Mouse (Mus musculus) limb, embryonic 15.5 days (tissue): Measurements from ENCODE around the gene Phospho1. TPM values are rescaled to one million over a fixed set of nuclear protein-coding genes. Genes with fewer than 3 reads are reported as not detected.

Experiments used
- ATAC-seq: fragments of 200-750 bp; cut with Nextera tagmentation; 2 replicates; pipeline ENCODE4 v1.8.0; 2017; ENCODE audit warnings: low read depth, moderate TSS enrichment; ENCODE audit not compliant: insufficient number of reproducible peaks, low FRiP score, low TSS enrichment
- H3K27ac ChIP-seq: fragments of 300-500 bp; sonication (generic); 2 replicates; pipeline ENCODE4 v1.5.1; 2015; ENCODE audit warnings: moderate library complexity, mild to moderate bottlenecking, inconsistent platforms
- H3K27me3 ChIP-seq: fragments of 300-500 bp; sonication (generic); 2 replicates; pipeline ENCODE4 v1.6.1; 2015; ENCODE audit warnings: inconsistent platforms
- H3K36me3 ChIP-seq: fragments of 300-500 bp; sonication (generic); 2 replicates; pipeline ENCODE4 v1.6.1; 2015; ENCODE audit warnings: inconsistent platforms
- H3K4me1 ChIP-seq: fragments of 300-500 bp; sonication (generic); 2 replicates; pipeline ENCODE4 v1.6.1; 2015; ENCODE audit warnings: inconsistent platforms
- H3K4me2 ChIP-seq: fragments of 300-500 bp; sonication (generic); 2 replicates; pipeline ENCODE4 v1.6.1; 2015; ENCODE audit warnings: mild to moderate bottlenecking, inconsistent platforms
- H3K4me3 ChIP-seq: fragments of 300-500 bp; sonication (generic); 2 replicates; pipeline ENCODE4 v1.5.1; 2015; ENCODE audit warnings: mild to moderate bottlenecking, inconsistent platforms
- H3K9ac ChIP-seq: fragments of 300-500 bp; sonication (generic); 2 replicates; pipeline ENCODE4 v1.6.1; 2015; ENCODE audit warnings: inconsistent platforms
- H3K9me3 ChIP-seq: fragments of 300-500 bp; sonication (generic); 2 replicates; pipeline ENCODE4 v1.6.1; 2016; ENCODE audit warnings: inconsistent platforms
- WGBS: fragments of 180-500 bp; shearing (Covaris S2); methylation state at CpG from one replicate; pipeline ENCODE4 v1.1.7; 2015; 5-methylcytosine and 5-hydroxymethylcytosine counted together
- polyA plus RNA-seq: library from polyadenylated mRNA; unstranded; fragments of >200 nt; fragmentation: Nextera tagmentation; extraction: Ambion mirVana; gene quantifications from 2 replicates; pipeline ENCODE4 v1.2.1, GENCODE M21; 2015

The Phospho1 gene
- 2.8 and 3.9 TPM in 2 replicates for polyA plus RNA-seq

DNA sequence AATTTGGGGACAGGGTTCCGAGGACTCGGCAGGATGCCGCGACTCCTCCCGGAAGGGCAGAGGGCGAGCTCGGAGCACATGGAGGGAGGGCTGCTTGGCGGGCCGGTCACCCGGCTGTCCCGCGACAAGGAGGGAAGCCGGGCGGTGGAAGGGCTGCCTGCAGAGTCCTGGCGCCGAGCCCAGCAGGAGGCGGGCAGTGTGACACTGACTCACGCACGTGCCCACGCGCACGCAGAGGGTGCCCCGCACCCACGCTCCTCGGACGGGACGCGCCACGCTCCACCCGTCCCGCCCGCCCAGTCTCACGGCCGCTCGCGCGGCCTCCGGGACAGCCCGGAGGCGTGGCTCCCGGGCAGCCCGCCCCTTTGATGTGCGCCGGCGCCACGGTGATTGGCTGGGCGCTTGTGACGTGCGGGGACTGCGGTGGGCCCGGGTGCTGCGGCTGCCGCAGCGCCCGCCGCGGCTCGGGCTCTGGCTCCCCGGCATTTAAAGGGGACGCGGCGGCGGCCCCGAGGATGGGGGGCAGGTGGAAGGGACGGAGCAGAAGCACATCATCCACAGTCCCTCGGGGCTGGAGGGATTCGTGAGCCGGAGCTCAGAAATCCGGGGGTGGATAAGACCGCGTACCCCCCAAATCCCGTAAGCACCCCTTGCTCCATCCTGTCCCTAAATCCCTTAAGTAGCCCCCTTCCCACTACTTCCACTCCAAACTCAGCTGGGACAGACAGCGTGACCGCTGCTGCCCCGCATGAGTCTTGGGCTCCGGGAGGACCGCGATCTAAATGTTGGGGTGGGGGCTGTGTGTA lies at the start of gene Phospho1:
Phospho1 (plus strand) TSS at position 429 of the 806 bp plus-strand sequence.
- WGBS: under 1% methylated on average over 75 of the region's 78 CpGs
- Histone ChIP-seq H3K36me3 (no peaks in the 10 kb centered on the region), H3K4me1 (peaks cover 10% of the 10 kb centered on the region), H3K27ac (0 out of 2 replicates have a peak within 1 kb of the TSS, but pooled peaks have one; percentile 4), H3K4me2 (peak within 1 kb of the TSS; percentile 97), H3K4me3 (peak within 1 kb of the TSS; percentile 64), H3K27me3 (peaks cover 48% of the 10 kb centered on the region), H3K9ac (peak within 1 kb of the TSS; percentile 63), H3K9me3 (no peaks in the 10 kb centered on the region)
- peak; percentile 93 for ATAC-seq

DNA sequence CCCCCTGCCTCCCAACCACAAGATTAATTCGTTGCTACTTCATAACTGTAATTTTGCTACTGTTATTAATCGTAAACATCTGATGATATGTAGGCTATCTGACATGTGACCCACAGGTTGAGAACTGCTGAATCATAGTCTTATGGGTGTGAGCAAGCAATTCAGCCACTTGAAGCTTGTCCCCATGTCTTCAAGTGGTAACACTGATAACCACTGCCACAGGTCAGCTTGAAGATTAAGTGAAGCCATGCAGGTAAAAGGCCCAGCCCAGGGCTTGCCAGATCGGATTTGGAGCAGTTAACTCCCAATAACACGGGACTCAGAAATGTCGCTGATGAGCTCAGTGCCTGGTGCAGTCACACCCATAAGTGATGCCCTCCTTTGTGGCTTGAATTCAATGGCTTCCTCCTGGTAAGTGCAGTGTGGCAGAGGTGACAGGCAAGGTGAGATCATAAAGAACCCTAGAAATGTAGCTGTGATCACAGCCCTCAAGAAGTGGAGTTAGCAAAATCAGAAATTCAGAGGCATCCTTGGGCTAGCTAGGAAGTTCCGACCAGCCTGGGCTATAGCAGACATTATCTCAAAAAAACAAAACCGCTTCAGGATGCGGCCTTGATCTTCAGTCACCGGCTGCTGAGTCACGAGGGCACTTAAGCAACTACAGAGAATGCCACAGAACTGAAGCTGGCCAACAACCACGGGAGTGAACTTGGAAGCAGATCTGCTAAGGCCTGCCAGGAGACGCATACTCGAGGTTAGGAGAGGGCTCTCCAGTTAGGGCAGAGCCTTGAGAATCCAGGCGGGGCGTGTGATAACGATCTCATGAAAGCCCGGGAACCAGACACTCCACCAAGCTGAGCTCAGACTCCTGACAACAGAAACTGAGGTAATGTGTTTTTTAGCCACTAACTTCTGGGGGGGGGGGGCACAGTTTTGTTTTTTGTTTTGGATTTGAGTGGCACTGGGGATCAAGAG lies 46.7 kb upstream of the Phospho1 start:
- Histone ChIP-seq H3K4me1 (0 out of 2 replicates have a peak, but pooled peaks cover 4% of the 10 kb centered on the region), H3K9me3 (no peaks in the 10 kb centered on the region), H3K27ac (no peak overlapping the region), H3K4me2 (no peak overlapping the region), H3K27me3 (no peaks in the 10 kb centered on the region), H3K9ac (no peak overlapping the region), H3K4me3 (no peak overlapping the region), H3K36me3 (peaks cover 5% of the 10 kb centered on the region; the same call in 1 of the 2 replicates)
- 59% methylated on average over 17 of the region's 17 CpGs for WGBS
- ATAC-seq: no peak

DNA sequence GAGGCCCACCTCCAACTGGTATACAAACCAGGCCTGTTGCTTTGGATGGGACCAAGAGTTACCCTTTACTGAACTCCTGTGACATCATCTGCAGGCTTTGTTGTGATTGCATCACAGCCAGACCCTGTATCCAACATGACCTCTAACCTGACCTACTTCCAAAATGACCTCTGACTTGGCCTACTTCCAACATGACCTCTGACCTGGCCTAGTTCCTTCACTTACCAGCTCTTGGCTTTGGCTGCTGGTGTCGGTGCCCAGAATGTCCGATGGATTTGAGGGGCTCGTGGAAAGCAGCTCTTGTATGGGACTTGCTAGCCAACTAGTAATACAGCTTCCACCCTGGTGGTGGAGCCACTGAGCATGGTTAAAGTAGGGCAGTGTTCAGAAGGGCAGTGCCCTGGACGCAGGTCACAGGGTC lies 45.5 kb upstream of the Phospho1 start:
- no peaks in the 10 kb centered on the region for H3K27me3 ChIP-seq
- no peaks in the 10 kb centered on the region for H3K9me3 ChIP-seq
- WGBS: 80% methylated on average over 4 of the region's 4 CpGs
- ATAC-seq: no peak
- no peak overlapping the region for H3K4me2 ChIP-seq
- H3K27ac ChIP-seq: no peak overlapping the region
- H3K9ac ChIP-seq: no peak overlapping the region
- 0 out of 2 replicates have a peak, but pooled peaks cover 4% of the 10 kb centered on the region for H3K4me1 ChIP-seq
- peaks cover 2% of the 10 kb centered on the region; the same call in 1 of the 2 replicates for H3K36me3 ChIP-seq
- H3K4me3 ChIP-seq: no peak overlapping the region

DNA sequence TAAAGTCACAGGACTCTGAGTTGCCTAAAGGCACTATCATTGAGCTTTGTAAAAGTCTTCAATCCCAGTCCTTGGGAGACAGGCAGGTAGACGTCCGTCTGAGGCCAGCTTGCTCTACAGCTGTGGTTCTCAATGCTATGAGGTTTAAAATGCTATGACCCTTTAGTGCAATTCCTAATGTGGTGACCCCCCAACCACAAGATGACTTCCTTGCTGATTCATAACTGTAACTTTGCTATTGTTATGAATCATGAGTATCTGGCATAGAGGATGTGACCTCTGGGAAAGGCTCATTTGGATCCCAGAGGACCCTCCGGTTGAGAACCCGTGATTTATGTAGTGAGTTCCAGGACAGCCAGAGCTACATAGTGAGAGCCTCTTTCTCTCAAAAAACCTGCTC lies 44.9 kb upstream of the Phospho1 start:
- 0 out of 2 replicates have a peak, but pooled peaks cover 4% of the 10 kb centered on the region for H3K4me1 ChIP-seq
- no peak for ATAC-seq
- no peak overlapping the region for H3K4me3 ChIP-seq
- H3K27me3 ChIP-seq: no peaks in the 10 kb centered on the region
- 81% methylated on average over 4 of the region's 4 CpGs for whole genome bisulfite sequencing
- no peak overlapping the region for H3K27ac ChIP-seq
- no peaks in the 10 kb centered on the region for H3K9me3 ChIP-seq
- no peak overlapping the region for H3K4me2 ChIP-seq
- no peak overlapping the region for H3K9ac ChIP-seq
- H3K36me3 ChIP-seq: no peaks in the 10 kb centered on the region; the same call in 1 of the 2 replicates

DNA sequence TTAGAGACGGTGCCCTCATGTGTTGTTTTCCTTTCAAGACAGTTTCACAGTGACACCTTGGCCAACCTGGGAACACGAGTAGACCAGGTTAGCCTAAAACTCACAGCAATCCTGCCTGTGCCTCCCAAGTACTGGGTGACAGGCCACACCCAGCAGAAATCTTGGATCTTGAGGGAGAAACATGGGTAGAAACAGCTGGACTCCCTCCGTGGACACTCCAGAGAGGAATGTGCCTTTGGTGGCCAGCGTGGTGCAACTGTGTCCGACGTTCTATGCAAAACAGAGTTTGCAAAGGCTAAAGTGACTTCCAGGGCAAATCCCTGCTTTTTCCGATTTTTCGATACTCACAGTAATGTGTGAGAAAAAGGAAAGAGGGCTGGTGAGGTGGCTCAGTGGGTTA lies 43.8 kb upstream of the Phospho1 start:
- 88% methylated on average over 8 of the region's 8 CpGs for WGBS
- no peak overlapping the region for H3K4me3 ChIP-seq
- H3K9ac ChIP-seq: no peak overlapping the region
- 0 out of 2 replicates have a peak, but pooled peaks cover 4% of the 10 kb centered on the region for H3K4me1 ChIP-seq
- H3K9me3 ChIP-seq: no peaks in the 10 kb centered on the region
- H3K27me3 ChIP-seq: no peaks in the 10 kb centered on the region
- ATAC-seq: no peak
- no peak overlapping the region for H3K27ac ChIP-seq
- no peaks in the 10 kb centered on the region; the same call in 1 of the 2 replicates for H3K36me3 ChIP-seq
- H3K4me2 ChIP-seq: no peak overlapping the region

DNA sequence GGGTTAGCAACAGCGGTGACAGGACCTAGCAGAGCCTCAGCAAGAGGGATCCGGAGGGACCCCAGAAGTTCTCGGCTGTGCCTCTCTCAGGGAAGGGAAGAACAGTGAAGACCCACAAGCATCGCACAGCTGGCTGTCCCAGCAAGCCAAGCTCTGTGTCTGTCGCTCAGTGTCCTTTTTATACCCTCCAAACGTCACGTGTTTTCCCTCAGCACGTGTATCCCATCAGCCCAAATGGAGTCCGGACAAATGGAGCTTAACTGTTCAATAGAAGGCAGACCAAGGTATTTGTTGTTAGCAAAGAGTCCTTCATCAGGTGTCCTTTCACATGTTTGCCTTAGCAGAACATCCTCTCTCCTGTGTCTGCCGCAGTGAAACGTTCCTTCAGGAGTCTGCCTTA lies 42.7 kb upstream of the Phospho1 start:
- H3K27me3 ChIP-seq: no peaks in the 10 kb centered on the region
- no peak overlapping the region for H3K27ac ChIP-seq
- no peak overlapping the region for H3K9ac ChIP-seq
- H3K9me3 ChIP-seq: no peaks in the 10 kb centered on the region
- 85% methylated on average over 11 of the region's 11 CpGs for WGBS
- H3K4me2 ChIP-seq: no peak overlapping the region
- no peak overlapping the region for H3K4me3 ChIP-seq
- H3K4me1 ChIP-seq: 0 out of 2 replicates have a peak, but pooled peaks cover 4% of the 10 kb centered on the region
- no peaks in the 10 kb centered on the region for H3K36me3 ChIP-seq
- no peak for ATAC-seq

DNA sequence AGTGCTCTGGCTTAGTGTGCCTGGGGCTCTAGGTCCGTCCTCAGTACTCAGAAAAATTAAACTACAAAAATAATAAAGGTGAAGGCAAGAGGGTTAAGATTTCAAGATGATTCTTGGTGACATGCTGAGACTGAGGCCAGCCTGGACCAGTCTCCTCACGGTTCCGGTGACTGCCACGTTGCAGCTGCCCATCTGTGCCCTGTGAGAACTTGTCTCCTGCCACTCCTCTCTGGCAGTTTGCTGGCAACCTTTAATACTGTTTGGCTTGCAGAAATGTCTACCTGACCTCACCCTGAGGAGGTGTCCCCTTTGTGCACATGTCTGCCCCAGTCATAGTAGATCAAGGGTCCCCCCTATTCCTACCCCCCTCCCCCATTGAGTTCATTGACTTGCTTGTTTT lies 40.8 kb upstream of the Phospho1 start:
- ATAC-seq: no peak
- Histone ChIP-seq H3K9ac (no peak overlapping the region), H3K4me1 (no peaks in the 10 kb centered on the region), H3K9me3 (no peaks in the 10 kb centered on the region), H3K4me2 (no peak overlapping the region), H3K36me3 (no peaks in the 10 kb centered on the region), H3K4me3 (no peak overlapping the region), H3K27me3 (no peaks in the 10 kb centered on the region), H3K27ac (no peak overlapping the region)
- 76% methylated on average over 4 of the region's 4 CpGs for WGBS

DNA sequence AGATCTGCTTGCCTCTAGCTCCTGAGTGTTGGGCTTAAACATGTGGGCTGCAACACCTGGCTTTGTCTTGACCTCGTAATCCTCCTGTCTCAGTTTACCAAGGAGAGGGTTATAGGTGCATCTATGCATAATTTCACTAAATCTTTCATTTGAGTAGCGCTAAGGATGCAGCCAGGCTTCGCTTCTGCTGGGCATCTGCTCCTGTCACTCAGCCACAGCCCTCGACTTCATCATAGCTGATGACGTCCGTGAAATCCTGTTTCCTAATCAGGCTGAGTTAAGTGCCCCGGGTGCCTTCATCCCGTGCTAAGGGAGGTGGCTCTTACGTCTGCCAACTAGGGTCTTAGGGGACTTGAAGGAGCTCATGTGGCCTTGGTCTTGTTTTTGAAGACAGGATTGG lies 40.3 kb upstream of the Phospho1 start:
- WGBS: 85% methylated on average over 9 of the region's 9 CpGs

DNA sequence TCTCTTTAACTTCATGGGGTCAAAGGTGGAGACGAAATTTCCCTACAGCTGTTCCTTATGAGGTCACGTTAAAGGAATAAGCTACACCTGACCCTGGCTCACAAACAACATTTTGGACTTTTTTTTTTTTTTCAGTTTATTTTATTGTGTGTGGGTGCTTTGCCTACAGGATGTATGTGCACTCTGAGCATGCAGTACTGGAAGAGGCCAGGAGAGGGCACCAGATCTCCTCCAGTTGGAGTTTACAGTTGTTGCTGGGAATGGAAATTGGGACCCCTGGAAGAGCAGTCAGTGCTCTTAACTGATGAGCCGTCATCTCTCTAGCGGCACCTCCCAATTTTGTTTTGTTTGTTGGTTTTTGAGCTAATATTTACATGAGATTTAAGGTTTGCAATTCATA lies 38.6 kb upstream of the Phospho1 start:
- no peaks in the 10 kb centered on the region for H3K9me3 ChIP-seq
- H3K4me1 ChIP-seq: no peaks in the 10 kb centered on the region
- H3K4me3 ChIP-seq: no peak overlapping the region
- H3K27me3 ChIP-seq: no peaks in the 10 kb centered on the region
- WGBS: 94% methylated on average over 4 of the region's 4 CpGs
- H3K4me2 ChIP-seq: no peak overlapping the region
- no peak overlapping the region for H3K27ac ChIP-seq
- no peak for ATAC-seq
- H3K9ac ChIP-seq: no peak overlapping the region
- no peaks in the 10 kb centered on the region for H3K36me3 ChIP-seq

More for the DNA sequence above, 40.3 kb upstream of the Phospho1 start:
- no peak overlapping the region for H3K27ac ChIP-seq
- no peak for ATAC-seq
- no peaks in the 10 kb centered on the region for H3K36me3 ChIP-seq
- H3K4me1 ChIP-seq: no peaks in the 10 kb centered on the region
- no peak overlapping the region for H3K9ac ChIP-seq
- H3K9me3 ChIP-seq: no peaks in the 10 kb centered on the region
- H3K27me3 ChIP-seq: no peaks in the 10 kb centered on the region
- H3K4me2 ChIP-seq: no peak overlapping the region
- no peak overlapping the region for H3K4me3 ChIP-seq

DNA sequence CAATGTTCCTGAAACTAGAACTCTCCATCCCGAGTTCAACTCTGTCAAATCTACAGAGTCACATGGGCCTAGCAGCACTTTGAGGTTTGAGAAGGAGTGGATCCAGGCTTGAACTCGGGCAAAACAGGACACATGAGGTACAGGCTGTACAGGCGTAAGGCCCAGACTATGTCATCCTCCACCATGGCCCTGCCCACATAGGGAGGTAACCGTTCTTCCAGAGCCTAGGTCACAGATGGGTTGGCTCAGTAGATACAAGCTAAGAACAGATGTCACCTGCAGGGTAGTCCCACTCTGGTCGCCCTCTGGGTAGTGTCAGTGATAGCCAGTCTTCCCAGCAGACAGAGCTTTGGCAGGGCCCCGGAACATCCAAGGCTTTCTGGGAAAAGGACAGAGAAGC lies 37.8 kb upstream of the Phospho1 start:
- no peaks in the 10 kb centered on the region for H3K36me3 ChIP-seq
- H3K27me3 ChIP-seq: no peaks in the 10 kb centered on the region
- WGBS: 84% methylated on average over 6 of the region's 6 CpGs
- H3K4me3 ChIP-seq: no peak overlapping the region
- H3K27ac ChIP-seq: no peak overlapping the region
- no peaks in the 10 kb centered on the region for H3K4me1 ChIP-seq
- ATAC-seq: no peak
- H3K4me2 ChIP-seq: no peak overlapping the region
- H3K9ac ChIP-seq: no peak overlapping the region
- no peaks in the 10 kb centered on the region for H3K9me3 ChIP-seq

DNA sequence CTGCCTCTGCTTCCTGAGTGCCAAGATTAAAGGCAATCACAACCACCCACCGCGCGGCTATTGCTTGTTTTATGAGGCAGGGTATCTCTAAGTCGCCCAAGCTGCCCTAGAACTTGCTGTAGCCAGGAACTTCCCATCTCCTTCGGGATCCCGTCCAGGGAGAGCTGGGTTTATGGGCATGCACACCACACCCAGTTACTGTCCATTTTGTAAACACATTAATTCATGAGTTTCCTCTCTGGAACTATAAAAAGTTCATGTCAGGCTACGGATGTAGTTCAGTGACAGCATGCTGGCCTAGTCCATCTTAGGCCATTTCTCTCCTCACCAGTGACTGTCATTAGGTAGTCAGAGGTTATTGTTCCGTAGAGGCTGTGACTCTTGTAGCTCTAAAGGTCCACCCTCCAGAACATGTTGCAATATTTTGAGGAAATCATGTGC lies 34.8 kb upstream of the Phospho1 start:
- WGBS: 75% methylated on average over 8 of the region's 8 CpGs
- ATAC-seq: no peak
- no peaks in the 10 kb centered on the region for H3K27me3 ChIP-seq
- no peak overlapping the region for H3K4me3 ChIP-seq
- no peak overlapping the region for H3K9ac ChIP-seq
- H3K36me3 ChIP-seq: no peaks in the 10 kb centered on the region
- H3K9me3 ChIP-seq: no peaks in the 10 kb centered on the region
- H3K4me2 ChIP-seq: no peak overlapping the region
- no peaks in the 10 kb centered on the region for H3K4me1 ChIP-seq
- H3K27ac ChIP-seq: no peak overlapping the region
